10 mouse cellular contexts compared by ENCODE assay signal in the genomic region with DNA sequence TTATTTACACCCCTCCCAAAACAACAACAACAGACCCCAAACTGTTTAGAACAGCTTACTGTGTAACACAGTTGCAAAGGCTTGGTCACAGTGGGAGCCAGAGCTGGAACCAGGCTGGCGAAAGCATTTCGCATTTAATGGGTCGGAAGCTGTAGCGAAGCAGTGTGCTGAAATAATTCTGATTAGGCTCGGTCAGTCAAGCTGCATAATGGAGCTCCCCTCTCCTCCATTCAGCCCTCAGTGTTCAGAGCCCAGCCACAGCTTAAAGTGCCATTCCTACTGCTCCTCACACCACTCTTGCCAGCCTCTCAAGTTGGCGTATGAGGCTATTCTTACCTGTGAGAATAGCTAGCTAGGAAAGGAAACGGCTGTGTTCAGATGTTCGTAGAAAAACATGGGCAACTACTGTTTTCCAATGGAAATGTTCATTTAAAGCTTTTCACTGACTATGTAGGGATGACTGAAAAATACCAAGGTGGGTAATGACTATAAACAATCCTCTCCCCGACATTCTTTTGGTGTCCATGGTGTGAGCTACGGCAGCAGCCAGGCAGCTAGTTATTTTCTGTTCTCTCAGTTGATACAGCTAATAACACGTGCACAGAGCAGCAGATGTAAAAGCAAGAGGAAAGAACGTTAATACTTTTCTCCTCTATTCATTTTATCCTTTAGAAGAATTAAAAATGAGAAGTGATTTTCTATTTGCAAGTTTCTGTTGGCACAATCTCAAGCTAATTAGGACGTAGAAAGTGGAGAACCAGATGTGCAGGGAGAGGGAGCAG.
DNase-seq lines count a peak whose midpoint lies in the region; ATAC-seq and TF ChIP-seq lines count a peak whose summit lies in the region.
"Had no signal": no experiment of that assay in that cellular context is flagged by ENCODE, and none has a peak within 500 bp of the region (broad histone marks: within the 10 kb centered on the region; RNA-seq: fewer than 3 reads in every experiment).

No protein-coding gene starts in this region.

- H3K9ac ChIP-seq in forebrain, embryonic 12.5 days: no peak overlapping the region
- no peak overlapping the region for H3K9ac ChIP-seq in midbrain, embryonic 11.5 days (ENCODE audit: low read length)

- DNase-seq in right cerebral cortex, postnatal 4 days: peak; percentile 8
- no peak for DNase-seq in right cerebral cortex, postnatal 25 days
- peak; percentile 89 for DNase-seq in midbrain, embryonic 11.5 days (ENCODE audit: low spot score, missing footprints)
- DNase-seq in urinary bladder, postnatal 36 days (ENCODE audit: low spot score in 2 of 2): no peak
- no peak for DNase-seq in lung, adult 18-20 months
- DNase-seq in gastrocnemius, adult 8-10 months (ENCODE audit: low spot score in 2 of 2): no peak
- DNase-seq in lung, adult 2 months: no peak
- DNase-seq: spleen, adult 18-20 months; thymus, postnatal 36 days had no signal

- no peaks in the 10 kb centered on the region for H3K36me3 ChIP-seq in forebrain, embryonic 12.5 days (replicated peaks)
- no peaks in the 10 kb centered on the region for H3K36me3 ChIP-seq in midbrain, embryonic 11.5 days (ENCODE audit: control insufficient read depth, insufficient read depth, low read length)

- peaks cover 9% of the 10 kb centered on the region; the same call in 1 of the 2 replicates for H3K27me3 ChIP-seq in forebrain, embryonic 12.5 days
- no peaks in the 10 kb centered on the region for H3K27me3 ChIP-seq in midbrain, embryonic 11.5 days (ENCODE audit: control insufficient read depth, insufficient read depth, low read length)

- ATAC-seq in forebrain, embryonic 12.5 days (ENCODE audit: low FRiP score): peak; percentile 86
- ATAC-seq in midbrain, embryonic 11.5 days (ENCODE audit: low FRiP score): peak; percentile 74

- H3K4me3 ChIP-seq in forebrain, embryonic 12.5 days (replicated peaks): no peak overlapping the region; the same call in 1 of the 2 replicates
- H3K4me3 ChIP-seq in midbrain, embryonic 11.5 days (ENCODE audit: low read depth, low read length): no peak overlapping the region
- H3K4me3 ChIP-seq in lung, adult 2 months (replicated peaks; ENCODE audit: extremely low read depth, low read depth, low read length): no peak overlapping the region

- WGBS in forebrain, embryonic 12.5 days: 9% methylated on average over 13 of the region's 13 CpGs
- 17% methylated on average over 13 of the region's 13 CpGs for WGBS in midbrain, embryonic 11.5 days
- 79% methylated on average over 13 of the region's 13 CpGs for WGBS in lung, adult 2 months

- TF ChIP-seq CTCF in lung, adult 2 months (IDR thresholded peaks at IDR 0.05; ENCODE audit: insufficient read depth, low read length): no peak

- H3K4me2 ChIP-seq in forebrain, embryonic 12.5 days: peak overlapping the region; percentile 38
- peak overlapping the region; percentile 8; the same call in 1 of the 2 replicates for H3K4me2 ChIP-seq in midbrain, embryonic 11.5 days

- peaks cover 48% of the 10 kb centered on the region for H3K4me1 ChIP-seq in forebrain, embryonic 12.5 days
- peaks cover 39% of the 10 kb centered on the region for H3K4me1 ChIP-seq in midbrain, embryonic 11.5 days (ENCODE audit: control insufficient read depth, insufficient read depth, low read length)
- H3K4me1 ChIP-seq in lung, adult 2 months (ENCODE audit: control insufficient read depth, insufficient read depth, low read length): no peaks in the 10 kb centered on the region

- peak overlapping the region; percentile 31 for H3K27ac ChIP-seq in forebrain, embryonic 12.5 days
- peak overlapping the region; percentile 12; the same call in 1 of the 2 replicates for H3K27ac ChIP-seq in midbrain, embryonic 11.5 days (ENCODE audit: low read depth, low read length)

- no peak for TF ChIP-seq POLR2A in lung, adult 2 months (IDR thresholded peaks at IDR 0.05; ENCODE audit: borderline replicate concordance, extremely low read depth, low read depth, low read length)

- H3K9me3 ChIP-seq in forebrain, embryonic 12.5 days: no peaks in the 10 kb centered on the region
- H3K9me3 ChIP-seq in midbrain, embryonic 11.5 days (ENCODE audit: control insufficient read depth, low read length): no peaks in the 10 kb centered on the region

Comparison
In these comparisons a context has a peak if more than half of its experiments do, and no peak if none do; other contexts are left out.
1. DNase-seq: peak in right cerebral cortex, postnatal 4 days (single experiment) and midbrain, embryonic 11.5 days (single experiment); none in right cerebral cortex, postnatal 25 days (single experiment), urinary bladder, postnatal 36 days (0 of 2), lung, adult 18-20 months (0 of 2), gastrocnemius, adult 8-10 months (0 of 2) and lung, adult 2 months (single experiment).